Mouse (Mus musculus): Measurements from ENCODE around the gene Lmx1b. TPM values are rescaled to one million over a fixed set of nuclear protein-coding genes. Genes with fewer than 3 reads are reported as not detected.

Lmx1b gene
- polyA plus RNA-seq, 1 experiment = 0.31 TPM

GRCm38 (mm10) chr2:33515431-33515830 lies 124.9 kb downstream of the Lmx1b start:
- WGBS = 75% methylated on average over 8 of the region's 8 CpGs
- no peak for DNase-seq
- no peak overlapping the region for H3K4me3 ChIP-seq (replicated peaks; ENCODE audit: extremely low read depth, low read depth, low read length)
- no peaks in the 10 kb centered on the region for H3K4me1 ChIP-seq (ENCODE audit: control insufficient read depth, insufficient read depth, low read length)
- TF ChIP-seq CTCF (IDR thresholded peaks at IDR 0.05; ENCODE audit: insufficient read depth, low read length) (no peak), POLR2A (IDR thresholded peaks at IDR 0.05; ENCODE audit: borderline replicate concordance, extremely low read depth, low read depth, low read length) (no peak)

Other genes starting within 250 kb of the Lmx1b start
- 13.4 and 16.4 TPM in 2 replicates for gene Zbtb34, start 209.2 kb downstream of the Lmx1b start, polyA plus RNA-seq (2012; rRNA removed)
- 6.8 and 9.9 TPM in 2 replicates for gene Zbtb43, start 172.0 kb downstream of the Lmx1b start, polyA plus RNA-seq (2012; rRNA removed)
- gene Mvb12b, start 247.4 kb upstream of the Lmx1b start, polyA plus RNA-seq (2012; rRNA removed) = 47.0 and 49.9 TPM in 2 replicates